Comparison of ENCODE assay signal across 15 mouse cellular contexts in the genomic region with DNA sequence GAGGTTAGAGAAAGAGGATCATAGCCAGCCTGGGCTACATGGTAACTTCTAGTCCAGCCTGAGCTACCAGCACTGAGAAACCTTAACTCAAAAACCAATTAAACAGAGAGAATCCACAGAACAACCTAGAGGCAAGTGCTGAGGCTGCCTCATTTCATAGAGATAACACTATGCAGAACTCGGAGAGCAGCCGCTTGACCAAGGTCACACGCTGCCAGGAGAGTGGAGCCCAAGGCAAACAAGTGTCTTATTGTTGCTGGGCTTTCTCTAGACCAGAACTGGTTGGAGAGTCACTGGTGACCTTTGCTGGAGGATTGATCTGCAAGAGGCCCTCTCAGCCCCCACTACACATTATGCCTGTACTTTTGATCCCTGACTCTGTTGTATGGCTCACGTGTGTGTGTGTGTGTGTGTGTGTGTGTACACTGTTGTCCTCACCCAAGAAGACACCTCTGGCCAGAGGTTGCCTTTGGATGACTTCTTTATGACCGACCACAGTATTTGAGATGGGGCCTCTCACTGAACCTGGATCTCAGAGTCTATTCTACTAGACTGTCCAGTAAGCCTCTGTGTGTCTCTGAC. TPM values are rescaled to one million over a fixed set of nuclear protein-coding genes. Genes with fewer than 3 reads are reported as not detected.
DNase-seq lines count a peak whose midpoint lies in the region; TF ChIP-seq lines count a peak whose summit lies in the region.
"Had no signal": no experiment of that assay in that cellular context is flagged by ENCODE, and none has a peak within 500 bp of the region (broad histone marks: within the 10 kb centered on the region; RNA-seq: fewer than 3 reads in every experiment).

No protein-coding gene starts in this region.

- peak; percentile 72 to 84 for DNase-seq in adrenal gland, adult (ENCODE audit: inconsistent age in 2 of 2, low spot score in 1 of 2)
- no peak for DNase-seq in adrenal gland, adult 18-20 months (ENCODE audit: low spot score in 2 of 2)
- DNase-seq in heart, adult 11 months, result peak; percentile 77
- no peak for DNase-seq in heart, adult 18-20 months
- peak; percentile 70 for DNase-seq in ovary, adult 18-20 months (ENCODE audit: low spot score)
- DNase-seq in ovary, postnatal 10 days (ENCODE audit: low spot score), result no peak
- DNase-seq in heart, adult 9 months (ENCODE audit: low spot score in 2 of 2), result no peak
- DNase-seq: cerebellum, adult 18-20 months; heart, postnatal 4 days; lung, postnatal 10 days; thymus, adult 18-20 months had no signal

- TF ChIP-seq POLR2A in testis, adult 2 months (IDR thresholded peaks at IDR 0.05; ENCODE audit: control insufficient read depth, low read depth, low read length), result no peak

- no peaks in the 10 kb centered on the region for H3K36me3 ChIP-seq in testis, adult 2 months (ENCODE audit: control insufficient read depth, insufficient read depth, low read length)

- no peaks in the 10 kb centered on the region for H3K27me3 ChIP-seq in testis, adult 2 months (ENCODE audit: control insufficient read depth, insufficient read depth, low read length)
- H3K27me3 ChIP-seq: embryonic facial prominence, embryonic 13.5 days had no signal

- TF ChIP-seq CTCF in testis, adult 2 months (IDR thresholded peaks at IDR 0.05; ENCODE audit: control insufficient read depth, insufficient read depth, insufficient replicate concordance, low read depth, low read length), result no peak

- H3K27ac ChIP-seq in testis, adult 2 months (ENCODE audit: control insufficient read depth, insufficient read depth, low read depth, low read length), result peak overlapping the region; percentile 20; the same call in 1 of the 2 replicates
- H3K27ac ChIP-seq: embryonic facial prominence, embryonic 13.5 days; liver, embryonic 14.5 days had no signal

- peaks cover 26% of the 10 kb centered on the region for H3K4me1 ChIP-seq in testis, adult 2 months (ENCODE audit: control insufficient read depth, insufficient read depth, low read length)

- H3K4me3 ChIP-seq in testis, adult 2 months (ENCODE audit: control insufficient read depth, low read depth, low read length), result no peak overlapping the region
- H3K4me3 ChIP-seq: embryonic facial prominence, embryonic 13.5 days had no signal

RNA-seq across cellular contexts. Expression of a gene that starts 5.6 kb away (rescaled TPM):
- 100 to 1,000 TPM; 143 to 170 TPM for total RNA-seq in adrenal gland, adult 18-20 months (2021)
- 10 to 100 TPM; 10.5 to 13.7 TPM for total RNA-seq in heart, adult 18-20 months (2021)
- polyA plus RNA-seq in testis, adult 2 months (2012; rRNA removed), result 45.8 and 57.4 TPM in 2 replicates
- total RNA-seq: MEL had no signal

Comparison
In these comparisons a context has a peak if more than half of its experiments do, and no peak if none do; other contexts are left out.
1. DNase-seq: peak in adrenal gland, adult (2 of 2), heart, adult 11 months (single experiment) and ovary, adult 18-20 months (single experiment); none in adrenal gland, adult 18-20 months (0 of 2), heart, adult 18-20 months (0 of 2), ovary, postnatal 10 days (single experiment) and heart, adult 9 months (0 of 2).
2. RNA of a gene that starts 5.6 kb away (total RNA-seq): 143 to 170 TPM in adrenal gland, adult 18-20 months; 10.5 to 13.7 TPM in heart, adult 18-20 months; every median in the first group is over 4 times any median in the second.